Mouse (Mus musculus): Measurements from ENCODE around the gene Fsd1.

Gene Fsd1

DNA sequence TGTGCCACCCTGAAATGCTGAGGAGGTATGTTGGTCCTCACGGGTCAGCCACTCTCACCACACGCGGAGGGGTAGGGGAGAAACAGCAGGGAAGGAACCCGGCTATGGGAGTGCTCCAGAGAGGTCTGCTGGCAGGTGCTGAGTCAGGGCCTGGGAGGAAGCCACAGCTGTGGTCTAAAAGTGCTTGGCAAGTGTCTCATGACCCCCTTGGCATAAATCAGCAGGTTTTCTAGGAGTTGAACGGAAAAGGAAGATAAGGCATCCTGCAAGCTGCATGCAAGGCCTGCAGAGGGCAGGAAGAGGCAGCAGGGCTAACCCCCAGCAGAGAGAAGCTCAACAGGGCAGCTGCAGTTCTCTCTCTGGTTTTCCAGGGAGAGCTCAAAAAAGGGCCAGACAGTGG, 44.6 kb downstream of the Fsd1 start:
- DNase-seq (ENCODE audit: low read depth): no peak

DNA sequence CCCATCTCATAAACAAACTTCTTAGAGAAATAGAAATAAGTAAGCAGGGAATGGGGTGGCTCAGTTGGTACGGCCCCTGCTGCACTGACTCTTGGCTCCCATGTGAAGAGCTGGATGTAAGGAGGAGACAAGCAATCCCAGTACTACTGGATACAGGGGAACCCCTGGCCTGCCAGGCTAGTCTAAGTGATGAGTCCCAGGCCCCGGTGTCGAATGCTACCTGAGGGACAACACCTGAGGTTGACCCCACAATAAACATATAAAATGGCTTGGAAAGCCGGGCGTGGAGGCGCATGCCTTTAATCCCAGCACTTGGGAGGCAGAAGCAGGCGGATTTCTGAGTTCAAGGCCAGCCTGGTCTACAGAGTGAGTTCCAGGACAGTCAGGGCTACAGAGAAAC, 45.1 kb downstream of the Fsd1 start:
- DNase-seq (ENCODE audit: low read depth): no peak

DNA sequence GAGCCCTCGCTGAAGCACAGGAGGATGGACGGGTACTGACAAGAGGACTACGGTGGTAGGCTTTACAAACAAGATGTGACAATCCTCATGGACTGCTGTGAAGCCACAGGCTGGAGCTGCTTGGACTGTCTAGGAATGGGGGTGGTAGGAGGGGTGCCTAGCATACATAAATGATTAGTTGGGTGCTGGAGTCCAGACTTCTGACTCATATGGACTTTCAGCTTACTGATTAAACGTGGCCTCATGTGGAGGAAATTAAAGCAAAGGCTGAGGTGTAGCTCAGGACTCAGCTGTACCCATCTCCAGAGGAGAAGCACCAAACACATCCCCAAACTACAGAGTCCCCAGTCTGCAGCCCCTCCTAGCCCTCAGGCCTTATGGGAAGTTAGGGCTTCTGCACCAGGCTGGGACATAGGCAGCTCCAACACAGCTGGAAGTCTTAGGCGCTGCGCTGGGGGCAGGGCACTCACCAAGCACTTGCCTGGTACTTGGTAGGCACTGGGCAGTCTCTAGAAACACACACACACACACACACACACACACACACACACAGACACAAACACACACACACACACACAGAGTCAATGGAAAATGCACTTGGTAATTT, 45.9 kb downstream of the Fsd1 start:
- DNase-seq (ENCODE audit: low read depth): no peak

DNA sequence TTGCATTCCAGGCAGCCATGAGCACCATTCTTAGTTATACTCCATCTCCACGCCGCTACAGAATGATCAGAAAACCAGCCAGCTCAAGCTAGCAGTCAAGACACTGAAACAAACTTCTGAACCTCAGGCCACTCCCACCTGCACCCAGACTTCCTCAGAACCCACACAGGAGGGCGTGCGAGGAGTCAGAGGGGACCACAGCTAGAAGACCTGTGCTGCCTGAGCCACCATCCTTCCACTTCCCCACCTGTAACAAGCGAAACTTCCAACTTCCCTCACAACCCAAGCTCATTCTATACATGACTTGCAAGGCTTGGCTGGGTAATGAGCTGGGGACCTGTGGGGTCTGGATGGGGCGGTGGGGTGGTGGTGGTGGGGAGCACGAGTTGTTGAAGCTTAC, 46.5 kb downstream of the Fsd1 start:
- peak; percentile 55 for DNase-seq (ENCODE audit: low read depth)

DNA sequence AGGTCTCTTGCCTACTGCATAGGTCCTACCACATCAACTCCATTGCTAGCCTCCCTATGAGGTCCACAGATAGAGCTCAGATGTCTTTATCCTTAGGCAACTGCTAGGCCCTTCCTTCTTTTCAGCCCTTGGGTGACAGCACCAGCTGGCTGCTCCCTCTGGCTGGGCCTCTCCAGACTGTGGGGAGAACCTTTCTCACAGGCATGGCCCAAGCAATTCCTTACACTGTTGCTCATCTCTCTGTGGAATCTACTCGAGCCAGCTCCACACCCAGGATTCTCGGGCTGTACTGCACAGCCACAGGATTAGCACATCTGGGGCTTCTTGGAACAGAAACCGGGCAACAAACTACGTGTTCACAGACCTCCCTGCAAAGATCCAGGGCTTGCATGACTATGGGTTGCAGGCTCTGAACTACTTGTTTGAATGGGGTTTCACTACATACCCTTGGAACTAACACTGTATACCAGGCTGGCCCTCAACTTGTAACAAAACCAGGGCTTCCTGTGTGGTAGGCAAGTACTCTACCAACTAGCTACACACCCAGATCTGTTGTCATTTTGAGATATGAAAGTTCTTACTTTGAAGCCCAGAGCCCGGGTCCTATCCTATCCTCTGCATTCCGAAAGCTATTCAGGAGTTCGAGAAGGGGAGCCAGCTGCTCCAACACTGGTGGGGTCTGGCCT, 47.9 kb downstream of the Fsd1 start:
- DNase-seq (ENCODE audit: low read depth): peak; percentile 62

DNA sequence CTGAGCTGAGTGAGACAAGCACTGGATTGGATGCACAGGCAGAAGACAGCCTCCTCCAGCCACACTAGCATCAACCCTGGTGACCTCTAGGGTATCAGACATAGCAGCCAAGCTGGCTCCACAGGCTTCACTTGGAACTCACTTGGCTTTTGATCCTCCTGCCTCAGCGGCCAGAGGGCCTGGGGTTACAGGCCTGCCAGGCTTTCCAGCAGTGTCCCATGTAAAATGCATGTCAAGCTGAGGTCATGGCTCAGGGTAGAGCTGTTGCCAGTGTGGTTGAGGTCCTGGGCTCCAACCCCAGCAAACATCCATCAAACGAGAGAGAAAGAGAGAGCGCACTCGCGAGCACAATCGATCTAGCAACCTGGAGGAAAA, 48.4 kb downstream of the Fsd1 start:
- no peak for DNase-seq (ENCODE audit: low read depth)

DNA sequence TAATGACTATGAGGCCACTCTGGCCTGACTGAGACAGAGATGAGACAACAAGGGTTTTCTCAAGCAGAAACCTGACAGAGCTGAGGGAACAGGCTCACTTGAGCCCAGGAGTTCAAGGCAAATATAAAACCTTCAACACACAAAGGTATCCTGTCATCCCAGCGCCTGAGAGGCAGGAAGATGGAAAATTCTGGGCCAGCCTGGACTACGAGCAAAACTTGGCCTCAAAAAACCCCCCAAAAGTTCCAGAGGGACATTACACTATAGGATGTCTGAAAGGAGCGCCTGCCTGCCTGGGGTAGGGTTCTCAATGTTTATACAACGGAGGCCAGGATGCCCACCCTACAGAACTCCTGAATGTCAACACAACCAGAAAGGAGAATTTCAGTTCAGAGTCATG, 48.9 kb downstream of the Fsd1 start:
- DNase-seq (ENCODE audit: low read depth): peak; percentile 53

DNA sequence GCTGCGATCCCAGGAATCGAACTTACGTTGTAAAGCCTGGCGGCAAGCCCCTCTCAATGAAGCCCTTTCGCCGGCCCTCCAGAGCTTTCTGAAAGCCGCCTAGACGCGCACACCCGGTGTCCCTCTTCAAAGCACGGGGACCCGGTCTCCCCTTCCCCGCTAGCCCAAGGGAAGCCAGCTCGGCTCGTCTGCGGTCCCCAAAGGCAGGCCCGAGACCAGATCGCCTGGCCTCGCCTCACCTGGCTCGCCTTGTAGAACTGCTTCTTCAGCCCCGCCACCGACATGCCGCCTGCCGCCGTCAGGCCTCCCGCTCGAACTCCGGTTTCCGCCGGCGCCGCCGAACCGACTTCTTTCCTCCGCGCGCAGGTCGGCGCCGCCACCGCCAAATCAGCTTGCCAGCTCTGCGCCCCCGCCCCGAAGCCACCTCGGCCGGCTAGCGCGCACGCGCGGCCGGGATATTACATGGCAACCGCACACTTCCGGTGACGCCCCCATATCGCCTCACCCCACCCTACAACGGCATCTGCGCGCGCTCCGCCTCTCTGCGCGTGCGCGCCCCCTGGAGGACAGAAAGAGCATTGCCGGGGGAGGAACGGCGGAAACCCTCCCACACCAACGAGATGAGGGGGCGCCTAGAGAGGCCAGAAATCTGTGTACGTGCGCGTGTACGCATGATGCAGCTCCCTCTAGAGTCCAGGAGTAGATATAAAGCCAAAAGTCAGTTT, 50.0 kb downstream of the Fsd1 start, which contains the start of gene Sh3gl1:
Gene Sh3gl1 (minus strand): TSS at position 460 of the 725 bp plus-strand sequence.
- peak; percentile 100 for DNase-seq (ENCODE audit: low read depth)

DNA sequence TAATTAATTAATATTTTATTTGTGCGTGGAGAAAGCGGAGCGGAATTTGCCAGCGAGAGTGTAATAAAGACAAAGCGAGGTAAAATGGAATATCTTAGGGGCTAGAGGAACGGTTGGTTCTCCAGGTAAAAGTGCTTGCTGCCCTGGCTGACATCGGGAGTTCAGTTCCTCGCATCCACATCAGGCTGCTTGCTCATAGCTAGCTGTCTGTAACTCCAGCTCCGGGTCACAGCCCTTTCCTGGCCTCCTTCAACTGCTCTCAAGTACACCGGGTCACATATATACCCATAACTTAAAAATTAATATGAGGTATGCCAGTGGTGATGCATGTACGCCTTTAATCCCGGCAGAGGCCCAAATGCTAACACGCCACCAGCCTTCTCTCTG, 50.6 kb downstream of the Fsd1 start:
- no peak for DNase-seq (ENCODE audit: low read depth)

DNA sequence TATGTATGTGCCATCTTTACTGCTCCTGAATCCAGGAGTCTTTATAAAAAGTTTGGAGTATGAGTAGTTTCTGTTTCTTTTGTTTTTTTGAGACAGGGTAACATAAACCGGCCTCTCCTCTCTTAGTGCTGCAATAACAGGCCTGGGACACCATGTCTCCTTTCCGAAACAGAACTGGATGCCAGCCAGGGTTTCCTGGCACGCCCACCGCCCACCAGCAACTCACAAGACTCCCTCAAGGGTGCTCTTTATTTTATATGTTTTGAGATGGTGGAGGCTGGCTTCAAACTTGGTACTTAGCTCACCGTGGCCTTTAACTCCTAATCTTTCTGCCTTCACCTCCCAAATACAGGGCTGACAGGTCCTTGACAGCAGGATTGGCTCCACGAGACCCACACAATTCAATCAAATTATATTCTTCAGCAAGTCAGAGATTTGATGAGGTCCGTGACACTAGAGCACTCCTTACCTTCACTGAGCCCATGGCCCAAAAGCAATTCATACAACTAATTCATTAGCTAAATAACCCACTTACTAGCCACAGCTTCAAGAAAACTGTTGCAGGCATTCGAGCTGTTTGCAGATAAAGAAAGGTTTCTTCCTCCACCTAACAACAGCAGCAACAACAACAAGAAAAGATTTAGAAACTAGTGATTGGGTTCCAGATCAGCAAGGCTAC, 52.4 kb downstream of the Fsd1 start:
- DNase-seq (ENCODE audit: low read depth): no peak

DNA sequence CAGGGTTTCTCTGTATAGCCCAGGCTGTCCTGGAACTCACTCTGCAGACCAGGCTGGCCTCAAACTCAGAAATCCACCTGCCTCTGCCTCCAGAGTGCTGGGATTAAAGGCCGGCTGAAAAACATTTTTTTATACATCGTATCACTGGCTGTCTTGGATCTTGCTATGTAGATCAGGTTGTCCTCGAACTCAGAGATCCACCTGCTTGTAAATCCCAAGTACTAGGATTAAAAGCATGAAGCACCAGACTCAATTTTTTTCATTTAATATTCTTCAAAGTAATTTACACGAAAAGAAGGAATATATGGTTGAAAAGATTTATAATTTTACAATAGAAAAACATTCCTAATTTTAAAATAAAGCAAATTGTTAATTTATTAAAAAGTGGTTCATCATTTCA, 53.0 kb downstream of the Fsd1 start:
- no peak for DNase-seq (ENCODE audit: low read depth)

DNA sequence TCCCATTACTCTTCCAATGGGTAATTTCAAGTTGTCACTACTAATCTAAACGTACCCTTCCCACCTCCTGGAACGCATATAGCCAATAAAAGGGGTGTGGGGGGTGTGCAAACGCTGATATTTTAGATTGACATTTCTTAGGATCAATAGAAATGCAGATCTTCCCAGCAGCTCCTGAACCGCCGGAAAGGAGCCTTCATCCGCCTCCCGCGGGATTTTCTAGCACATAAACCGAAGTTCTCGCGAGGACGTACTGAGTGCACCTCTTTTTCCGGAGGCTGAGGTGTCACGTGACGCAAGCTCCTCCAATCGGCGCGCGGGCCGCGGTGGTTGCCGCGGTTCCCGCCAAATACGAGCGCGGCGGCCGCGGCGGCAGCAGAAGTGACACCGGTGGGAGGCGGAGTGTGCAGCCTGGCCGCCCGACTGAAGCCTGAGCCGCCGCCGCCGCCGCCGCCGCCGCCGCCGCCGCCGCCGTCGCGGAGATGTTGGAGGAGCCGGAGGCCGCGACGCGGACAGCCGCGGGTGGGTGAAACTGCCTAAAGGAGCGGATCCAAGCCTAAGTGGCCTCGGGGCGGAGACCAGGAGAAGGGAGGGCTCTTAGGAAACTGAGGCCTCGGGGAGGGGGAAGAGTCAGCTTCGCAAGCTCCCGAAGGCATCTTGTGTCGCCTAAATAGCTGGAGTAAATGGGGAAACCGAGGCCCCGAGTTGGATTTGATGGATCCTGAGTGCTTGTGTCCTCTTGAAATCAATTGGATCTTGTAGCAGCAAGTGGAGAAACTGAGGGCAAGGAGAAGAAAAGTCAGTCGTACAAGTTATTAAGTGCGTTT, 53.9 kb downstream of the Fsd1 start, which contains the start of gene Chaf1a:
Gene Chaf1a (plus strand): TSS at position 410 of the 827 bp plus-strand sequence.
- DNase-seq (ENCODE audit: low read depth): peak; percentile 98

DNA sequence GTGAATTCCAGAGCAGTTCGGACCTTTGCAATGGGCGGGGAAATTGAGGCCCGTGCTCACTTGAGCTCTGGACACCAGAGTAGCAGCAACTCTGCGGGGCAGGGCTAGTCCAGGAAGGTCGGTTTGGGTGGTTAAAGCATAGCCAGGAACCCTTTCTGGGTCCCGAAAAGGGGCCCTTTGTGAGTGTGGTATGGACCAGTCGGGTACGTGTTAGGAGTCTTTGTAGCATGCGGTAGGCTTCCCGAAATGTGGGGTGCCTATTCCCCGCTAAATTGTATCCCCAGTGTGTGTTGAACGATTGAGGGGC, 54.5 kb downstream of the Fsd1 start:
- no peak for DNase-seq (ENCODE audit: low read depth)
